21 mouse cellular contexts compared by ENCODE assay signal in the genomic region with DNA sequence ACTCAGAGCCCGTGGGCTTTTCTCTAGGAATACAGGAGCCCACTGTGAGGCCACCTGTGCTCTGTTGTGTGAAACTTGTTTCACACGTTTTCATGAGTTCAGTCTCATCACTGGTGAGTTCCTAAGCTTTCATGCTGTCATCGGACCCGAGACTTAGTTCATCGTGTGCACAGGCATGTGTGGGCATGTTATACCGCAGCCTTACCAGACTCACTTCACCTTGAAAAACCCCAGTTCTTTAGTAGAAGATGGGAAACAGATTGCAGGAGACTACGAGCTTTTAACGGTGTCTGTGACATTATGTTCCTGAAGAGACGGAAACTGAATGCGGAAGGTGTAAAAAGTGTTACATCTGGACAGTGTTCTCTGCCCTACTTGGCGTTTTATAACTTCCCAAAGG.
"Had no signal": no experiment of that assay in that cellular context is flagged by ENCODE, and none has a peak within 500 bp of the region (broad histone marks: within the 10 kb centered on the region; RNA-seq: fewer than 3 reads in every experiment).

No protein-coding gene starts in this region.

- H3K9me3 ChIP-seq: kidney, embryonic 15.5 days; limb, embryonic 15.5 days; lung, embryonic 15.5 days; megakaryocyte, embryonic 14.5 days; midbrain, embryonic 10.5 days; midbrain, embryonic 13.5 days had no signal

- H3K27me3 ChIP-seq: kidney, embryonic 15.5 days; limb, embryonic 15.5 days; lung, embryonic 15.5 days; megakaryocyte, embryonic 14.5 days; midbrain, embryonic 13.5 days had no signal

- H3K4me2 ChIP-seq: kidney, embryonic 15.5 days; limb, embryonic 15.5 days; liver, embryonic 11.5 days; lung, embryonic 15.5 days; midbrain, embryonic 13.5 days had no signal

- H3K27ac ChIP-seq: kidney, embryonic 15.5 days; layer of hippocampus, adult 2 months; limb, embryonic 15.5 days; liver, embryonic 14.5 days; lung, embryonic 15.5 days; midbrain, embryonic 10.5 days; midbrain, embryonic 13.5 days had no signal

- H3K4me1 ChIP-seq: lung, embryonic 15.5 days had no signal

- H3K4me3 ChIP-seq: kidney, embryonic 15.5 days; layer of hippocampus, adult 2 months; limb, embryonic 15.5 days; lung, embryonic 15.5 days; megakaryocyte, embryonic 14.5 days; midbrain, embryonic 10.5 days; midbrain, embryonic 13.5 days had no signal

- H3K9ac ChIP-seq: kidney, embryonic 15.5 days; limb, embryonic 15.5 days; liver, embryonic 14.5 days; lung, embryonic 15.5 days; midbrain, embryonic 13.5 days had no signal

- DNase-seq: kidney, adult 11 months; kidney, adult 8-10 months; kidney, postnatal 10 days; layer of hippocampus, adult 9-11 months; layer of hippocampus, postnatal 36 days; lung, adult 18-20 months; lung, postnatal 10 days; lung, postnatal 36 days; right cerebral cortex, adult 18-20 months; right cerebral cortex, postnatal 14 days; thymus, adult 18-20 months; thymus, postnatal 36 days had no signal
